Mouse (Mus musculus) right cerebral cortex, adult 18-20 months (tissue): ENCODE data around the gene Shld2.
"Not testable (repeated sequence)": the region's sequence is repeated elsewhere in the genome, so short reads cannot be mapped to it uniquely, and the experiment has no call there.

Experiments
- DNase-seq: peaks from one replicate; pipeline ENCODE4 v3.0.0; 2022; ENCODE audit warnings: mixed read lengths

Gene Shld2

DNA sequence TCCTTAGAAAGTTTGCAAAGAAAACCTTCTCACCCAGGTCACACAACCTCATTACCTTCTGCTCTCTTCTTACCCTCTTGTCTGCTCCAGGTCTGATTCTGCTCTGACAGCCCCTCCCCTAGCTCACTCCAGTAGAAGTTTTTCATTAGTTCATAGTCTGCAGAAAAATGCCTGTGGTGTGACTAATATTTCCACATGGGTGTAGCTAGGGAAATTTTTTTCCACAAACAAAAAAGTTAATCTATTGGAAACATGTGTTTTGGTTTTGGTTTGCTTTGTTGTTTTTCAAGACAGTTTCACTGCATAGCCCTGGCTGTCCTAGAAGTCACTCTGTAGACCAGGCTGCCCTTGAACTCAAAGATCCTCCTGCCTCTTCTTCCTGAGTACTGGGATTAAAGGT is 7.8 kb upstream of the Shld2 start:
- DNase-seq, result no peak

DNA sequence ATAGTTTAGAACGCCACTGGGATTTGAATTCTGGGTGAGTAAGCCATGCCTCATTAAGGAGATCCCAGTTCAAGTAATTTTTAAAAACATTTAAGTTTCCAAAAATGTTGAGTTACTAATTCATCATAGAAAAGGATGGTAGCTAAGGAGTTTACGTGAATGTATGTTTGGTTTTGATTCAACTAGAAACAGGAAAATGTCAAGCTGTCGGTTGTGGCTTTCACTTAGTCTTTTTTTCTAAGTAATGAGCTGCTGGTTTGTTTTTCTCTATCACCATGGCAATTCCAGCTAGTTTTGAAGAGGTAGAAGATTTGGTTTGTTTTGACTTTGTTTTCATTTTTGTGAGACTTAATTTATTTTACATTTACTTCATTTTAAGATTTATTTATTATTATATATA is 7.1 kb upstream of the Shld2 start:
- no peak for DNase-seq

DNA sequence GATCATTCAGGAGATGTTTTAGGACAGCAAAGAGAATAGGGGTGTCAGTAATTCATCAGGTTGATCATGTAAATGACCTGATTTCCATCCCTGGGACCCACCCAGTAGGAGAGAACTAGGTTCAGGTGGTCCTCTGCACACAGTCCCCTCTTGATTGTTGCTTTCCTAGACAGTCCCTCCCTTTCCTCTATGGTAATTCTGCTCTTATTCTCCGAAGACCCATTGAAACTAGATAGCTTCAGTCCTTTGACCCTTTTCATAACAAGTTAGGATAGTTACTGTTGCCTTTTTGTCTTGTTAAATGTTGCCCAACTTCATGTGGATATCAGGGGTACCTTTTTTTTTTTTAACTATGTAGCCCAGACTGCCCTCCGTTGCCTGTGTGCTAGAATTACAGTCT is 6.1 kb upstream of the Shld2 start:
- DNase-seq, result no peak

- DNase-seq, result no peak
These were observed 4.5 kb upstream of the Shld2 start for GRCm38 (mm10) chr14:34314796-34315195.

GRCm38 (mm10) chr14:34314383-34314782 is 4.1 kb upstream of the Shld2 start:
- not testable (repeated sequence) for DNase-seq

GRCm38 (mm10) chr14:34313612-34314011 is 3.3 kb upstream of the Shld2 start:
- no peak for DNase-seq

DNA sequence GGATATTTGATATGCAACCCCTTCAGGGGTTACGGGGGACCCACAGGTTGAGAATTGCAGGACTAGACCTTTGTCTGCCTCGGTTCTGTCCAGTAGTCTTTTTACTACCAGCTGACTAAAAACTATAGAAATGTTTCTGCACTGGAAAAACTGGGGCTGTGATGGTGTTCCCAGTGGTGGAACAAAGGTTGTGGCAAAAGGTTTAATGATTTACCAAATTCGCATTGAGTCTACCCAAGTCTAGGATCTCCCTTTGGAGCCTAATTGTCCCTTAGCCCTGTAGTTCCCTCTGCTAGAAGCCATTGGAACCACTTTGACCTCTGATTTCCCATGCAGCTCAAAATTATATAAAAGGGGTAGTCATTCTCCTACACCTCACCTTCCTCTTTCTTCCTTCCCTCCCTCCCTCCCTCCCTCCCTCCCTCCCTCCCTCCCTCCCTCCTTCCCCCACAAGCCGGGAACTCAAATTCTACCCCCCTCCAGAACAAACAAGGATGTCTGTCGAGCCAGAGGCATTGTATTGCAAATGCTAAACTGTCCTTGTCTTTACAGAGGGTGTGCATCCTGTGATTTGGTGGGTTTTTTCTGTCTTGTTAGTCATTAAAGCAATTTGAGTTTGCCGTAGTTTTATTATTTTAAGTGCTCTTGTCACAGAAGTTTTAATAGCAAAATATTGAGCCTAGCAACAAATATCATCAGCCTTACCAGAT is 2.2 kb upstream of the Shld2 start:
- DNase-seq, result no peak

- no peak for DNase-seq
These were observed 1.4 kb upstream of the Shld2 start for GRCm38 (mm10) chr14:34311691-34312090.

GRCm38 (mm10) chr14:34311021-34311631 is 833 bp upstream of the Shld2 start:
- DNase-seq, result peak; percentile 14

GRCm38 (mm10) chr14:34309907-34310233 is 423 bp downstream of the Shld2 start:
- DNase-seq, result no peak

DNA sequence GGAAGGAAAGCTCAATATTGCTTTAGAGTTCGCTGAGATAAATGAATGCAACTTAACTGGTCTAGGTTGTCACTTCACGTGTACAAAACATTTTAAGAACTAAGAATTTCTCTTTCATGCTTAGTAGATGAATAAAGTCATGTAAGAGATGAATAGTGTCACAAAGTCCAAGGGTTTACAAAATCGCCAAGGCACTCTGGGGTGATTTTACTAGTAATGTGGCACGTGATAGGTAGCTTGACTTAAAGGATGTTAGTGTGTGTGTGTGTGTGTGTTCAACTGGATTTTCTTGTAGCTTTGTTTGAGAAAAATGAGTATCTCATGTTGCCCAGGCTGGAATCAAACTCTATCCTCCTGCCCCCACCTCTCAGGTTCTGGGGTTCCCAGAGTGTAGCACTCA is 1.0 kb downstream of the Shld2 start:
- no peak for DNase-seq

DNA sequence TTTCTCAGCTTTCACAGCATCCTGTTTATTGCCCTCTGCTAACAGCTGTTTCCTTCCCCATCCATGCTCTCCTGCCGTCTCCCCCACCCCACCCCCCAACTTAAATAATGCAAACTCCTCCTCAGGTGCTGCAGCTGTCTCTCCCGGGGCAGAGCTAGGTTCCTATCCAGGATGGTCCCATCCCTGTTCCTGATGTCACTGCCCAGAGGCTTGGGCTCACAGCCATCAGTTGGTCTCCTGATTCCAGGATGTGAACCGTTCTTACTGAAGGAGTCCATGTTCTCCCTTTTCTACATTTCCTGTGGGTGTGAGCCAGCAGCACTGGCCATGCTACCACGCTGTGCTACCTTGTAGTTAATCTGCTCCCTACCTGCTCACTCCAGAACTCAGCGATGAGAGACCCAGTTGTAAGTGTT is 7.0 kb downstream of the Shld2 start:
- no peak for DNase-seq

DNA sequence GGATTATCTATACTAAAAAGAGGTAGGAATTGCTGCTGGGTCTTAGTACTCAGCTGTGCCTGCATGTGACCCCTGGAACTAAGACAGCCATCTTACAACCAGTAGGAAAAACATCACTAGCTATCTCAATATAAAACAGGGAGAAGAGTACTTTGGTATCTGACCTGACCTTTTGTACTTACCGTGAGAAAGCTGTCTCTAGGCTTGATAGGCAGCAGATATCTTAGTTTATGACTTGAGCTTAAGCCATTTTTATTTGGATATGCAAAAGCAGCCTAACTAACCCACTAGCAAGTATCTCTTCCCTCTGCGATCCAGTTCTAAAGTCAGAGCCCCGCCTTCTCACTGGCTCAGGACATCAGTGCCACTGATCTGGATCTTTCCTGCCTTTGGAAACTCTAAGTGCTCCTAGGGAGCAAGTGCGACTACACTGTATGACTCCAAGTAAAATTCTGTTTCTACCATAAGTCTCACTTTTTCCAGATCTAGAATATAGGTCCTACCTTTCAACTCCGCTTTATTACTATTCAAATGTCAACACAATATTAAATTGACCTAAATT is 7.5 kb downstream of the Shld2 start:
- no peak for DNase-seq

- no peak for DNase-seq
These were observed 11.2 kb downstream of the Shld2 start for GRCm38 (mm10) chr14:34298871-34299700.

DNA sequence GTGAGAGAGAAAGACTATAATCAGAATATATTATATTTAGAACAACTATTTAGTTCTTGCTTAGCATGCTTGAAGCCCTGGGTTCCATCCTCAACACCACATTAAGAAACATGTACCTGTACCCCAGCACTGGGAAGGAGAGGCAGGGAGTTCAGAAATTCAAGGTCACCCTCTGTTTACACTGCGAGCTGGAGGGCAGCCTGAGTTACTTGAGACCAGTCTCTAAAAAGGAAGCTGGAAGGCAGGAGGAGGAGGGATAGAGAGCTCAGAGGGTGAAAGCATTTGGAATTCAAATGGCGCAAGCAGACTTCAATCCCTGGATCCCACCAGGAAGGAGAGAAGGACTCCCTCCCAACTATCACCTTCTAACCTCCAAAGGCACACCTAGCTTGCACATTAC is 12.7 kb downstream of the Shld2 start:
- DNase-seq, result no peak

- no peak for DNase-seq
These were observed 13.3 kb downstream of the Shld2 start for GRCm38 (mm10) chr14:34297038-34297437.

GRCm38 (mm10) chr14:34296350-34296749 is 13.9 kb downstream of the Shld2 start:
- no peak for DNase-seq

GRCm38 (mm10) chr14:34293641-34294040 is 16.7 kb downstream of the Shld2 start:
- no peak for DNase-seq

DNA sequence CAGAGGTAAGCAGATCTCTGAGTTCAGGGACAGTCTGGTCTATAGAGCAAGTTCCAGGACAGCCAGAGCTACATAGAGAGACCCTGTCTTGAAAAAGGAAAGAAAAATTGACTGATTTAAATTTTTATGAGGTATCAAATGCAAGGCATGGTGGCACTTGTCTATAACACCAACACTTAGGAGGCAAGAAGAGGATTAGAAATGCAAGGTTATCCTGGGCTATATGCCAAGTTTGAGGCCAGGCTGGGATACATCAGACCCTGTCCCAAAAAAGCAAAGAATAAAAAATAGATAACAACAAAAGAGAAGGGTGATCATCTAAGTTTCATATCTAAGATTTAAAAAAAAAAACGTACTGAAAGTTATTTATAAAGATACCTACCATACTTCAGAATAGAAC is 20.1 kb downstream of the Shld2 start:
- DNase-seq, result no peak

DNA sequence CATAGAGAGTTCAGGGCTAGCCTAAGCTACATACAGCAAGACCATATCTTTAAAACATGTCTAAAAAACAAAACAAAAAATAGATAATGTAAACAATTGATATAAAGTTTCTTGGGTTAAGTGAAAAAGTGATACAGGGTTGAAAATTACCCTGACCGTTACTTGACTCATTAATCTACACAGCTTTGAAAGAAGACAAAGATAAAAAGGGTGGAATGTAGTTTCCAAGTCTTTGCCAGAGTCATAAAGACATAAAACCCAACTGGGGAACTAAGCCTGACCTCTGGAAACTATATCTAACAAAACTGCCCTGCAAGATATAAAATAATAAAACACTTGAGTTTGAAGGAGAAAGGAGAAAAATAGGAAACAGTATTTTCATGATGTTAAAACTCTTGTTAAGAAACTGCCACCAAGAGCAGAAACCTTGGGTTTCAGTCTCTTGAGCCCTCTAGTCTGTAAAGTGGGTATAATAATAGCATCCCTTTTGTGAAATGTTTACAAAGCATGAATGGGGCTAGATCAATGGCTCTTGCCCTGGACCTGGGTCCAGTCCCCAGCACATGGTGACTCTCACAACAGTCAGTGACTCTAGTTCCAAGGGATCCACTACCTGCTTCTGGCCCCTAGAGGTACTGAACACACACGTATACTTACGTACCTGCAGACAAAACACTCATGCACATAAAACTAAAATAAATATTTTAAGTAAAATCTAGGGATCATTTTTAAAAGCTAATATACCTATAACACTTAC is 20.9 kb downstream of the Shld2 start:
- DNase-seq, result no peak

GRCm38 (mm10) chr14:34288396-34288795 is 21.9 kb downstream of the Shld2 start:
- no peak for DNase-seq

GRCm38 (mm10) chr14:34281736-34282269 is 28.5 kb downstream of the Shld2 start:
- DNase-seq, result no peak

DNA sequence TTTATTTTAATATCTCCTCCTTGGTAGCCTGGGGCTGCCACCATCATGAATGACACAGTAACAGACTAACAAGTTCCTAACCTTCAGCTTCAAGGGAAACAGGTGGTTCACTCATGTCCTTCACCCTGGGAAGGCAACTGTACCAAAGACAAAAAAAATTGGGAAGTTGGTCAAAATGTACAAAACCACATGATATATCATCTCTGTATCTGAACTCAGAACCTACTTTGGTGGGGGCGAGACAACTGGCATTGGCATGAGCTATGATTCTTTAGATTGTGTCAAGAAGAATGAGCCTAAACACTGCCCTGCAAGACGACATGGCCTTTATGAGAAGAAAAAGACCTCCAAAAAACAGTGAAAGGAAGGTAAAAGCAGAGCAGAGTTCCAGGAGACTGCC is 29.5 kb downstream of the Shld2 start:
- no peak for DNase-seq
